Mouse (Mus musculus) hindbrain, postnatal 0 days (tissue): ENCODE measurements at regions not wholly inside any gene's neighbourhood (a gene's known extent, or its start where the extent isn't known, plus 50 kb on each side); places are given as distances from the start of the nearest gene placed in this dataset.
"Not testable (repeated sequence)": the region's sequence is repeated elsewhere in the genome, so short reads cannot be mapped to it uniquely, and the experiment has no call there.

ENCODE experiments used
- ATAC-seq: fragments of 200-750 bp; cut with Nextera tagmentation; 2 replicates; pipeline ENCODE4 v1.8.0; 2017; ENCODE audit warnings: mild to moderate bottlenecking, moderate TSS enrichment, moderate library complexity
- DNase-seq: peaks from one replicate; pipeline ENCODE4 v3.0.0-alpha.2; 2015; ENCODE audit warnings: low spot score
- H3K27ac ChIP-seq: fragments of 300-500 bp; sonication (generic); 2 replicates; pipeline ENCODE4 v1.5.1; 2014; ENCODE audit warnings: mild to moderate bottlenecking
- H3K27me3 ChIP-seq: fragments of 300-500 bp; sonication (generic); 2 replicates; pipeline ENCODE4 v1.6.1; 2014; ENCODE audit warnings: low read length, mixed read lengths; ENCODE audit not compliant: insufficient read depth
- H3K36me3 ChIP-seq: fragments of 300-500 bp; sonication (generic); 2 replicates; pipeline ENCODE4 v1.6.1; 2014; ENCODE audit warnings: low read length, mixed read lengths; ENCODE audit not compliant: insufficient read depth
- H3K4me1 ChIP-seq: fragments of 300-500 bp; sonication (generic); 2 replicates; pipeline ENCODE4 v1.6.1; 2014; ENCODE audit warnings: antibody characterized with exemption, low read length, mixed read lengths; ENCODE audit not compliant: insufficient read depth
- H3K4me2 ChIP-seq: fragments of 300-500 bp; sonication (generic); 2 replicates; pipeline ENCODE4 v1.6.1; 2014; ENCODE audit warnings: low read depth, mild to moderate bottlenecking, low read length, moderate library complexity, mixed read lengths
- H3K4me3 ChIP-seq: fragments of 300-500 bp; sonication (generic); 2 replicates; pipeline ENCODE4 v1.5.1; 2014; ENCODE audit warnings: low read length
- H3K9ac ChIP-seq: fragments of 300-500 bp; sonication (generic); replicated peaks from 2 replicates; pipeline ENCODE4 v1.6.1; 2014; ENCODE audit warnings: mild to moderate bottlenecking, low read length, moderate library complexity, mixed read lengths
- H3K9me3 ChIP-seq: fragments of 300-500 bp; sonication (generic); 2 replicates; pipeline ENCODE4 v1.6.1; 2016; ENCODE audit warnings: low read length, mixed read lengths
- CTCF ChIP-seq: IDR thresholded peaks from 2 replicates; pipeline ENCODE4 v1.5.1; 2016; ENCODE audit warnings: antibody characterized with exemption, control low read depth, low read depth
- WGBS: fragments of 180-500 bp; shearing (Covaris S2); extraction: QIAGEN DNeasy Blood & Tissue Kit; methylation state at CpG from one replicate; pipeline ENCODE4 v1.1.7; 2014; 5-methylcytosine and 5-hydroxymethylcytosine counted together

- no peaks in the 10 kb centered on the region for H3K27me3 ChIP-seq
- H3K36me3 ChIP-seq: no peaks in the 10 kb centered on the region
- no peak overlapping the region for H3K27ac ChIP-seq
- no peak for DNase-seq
- no peak for TF ChIP-seq CTCF
- no peak overlapping the region for H3K9ac ChIP-seq
- 89% methylated on average over 6 of the region's 6 CpGs for WGBS
- H3K9me3 ChIP-seq: no peaks in the 10 kb centered on the region
- ATAC-seq: no peak
- H3K4me3 ChIP-seq: no peak overlapping the region
- H3K4me2 ChIP-seq: no peak overlapping the region
- no peaks in the 10 kb centered on the region for H3K4me1 ChIP-seq
Observed at GRCm38 (mm10) chr3:21953416-21953810, 123.0 kb upstream of the Tbl1xr1 start.

DNA sequence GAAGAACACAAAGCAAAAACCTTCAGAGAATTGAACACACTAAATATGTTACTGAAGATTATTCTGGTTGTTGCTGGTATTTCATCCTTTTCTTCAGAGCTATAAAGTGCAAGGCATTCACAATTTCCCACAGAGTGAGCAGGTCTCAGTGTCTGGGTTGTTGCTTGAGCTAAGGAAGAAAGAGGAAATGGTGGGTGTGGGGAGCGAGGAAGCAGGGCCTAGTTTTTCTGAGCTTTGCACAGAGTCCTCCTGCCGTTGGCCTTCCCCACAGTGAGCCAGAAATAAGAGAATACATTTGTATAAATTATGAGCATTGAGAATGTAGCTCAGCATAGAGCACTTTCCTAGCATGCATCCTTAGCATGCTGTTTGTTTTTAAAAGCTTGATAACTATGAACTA lies 120.8 kb upstream of the Tbl1xr1 start:
- no peaks in the 10 kb centered on the region for H3K9me3 ChIP-seq
- 62% methylated on average over 2 of the region's 2 CpGs for WGBS
- DNase-seq (no peak), ATAC-seq (no peak)
- no peaks in the 10 kb centered on the region for H3K4me1 ChIP-seq
- TF ChIP-seq CTCF: no peak
- H3K9ac ChIP-seq: no peak overlapping the region
- H3K4me2 ChIP-seq: no peak overlapping the region
- H3K27me3 ChIP-seq: no peaks in the 10 kb centered on the region
- H3K27ac ChIP-seq: no peak overlapping the region
- H3K4me3 ChIP-seq: no peak overlapping the region
- no peaks in the 10 kb centered on the region for H3K36me3 ChIP-seq

DNA sequence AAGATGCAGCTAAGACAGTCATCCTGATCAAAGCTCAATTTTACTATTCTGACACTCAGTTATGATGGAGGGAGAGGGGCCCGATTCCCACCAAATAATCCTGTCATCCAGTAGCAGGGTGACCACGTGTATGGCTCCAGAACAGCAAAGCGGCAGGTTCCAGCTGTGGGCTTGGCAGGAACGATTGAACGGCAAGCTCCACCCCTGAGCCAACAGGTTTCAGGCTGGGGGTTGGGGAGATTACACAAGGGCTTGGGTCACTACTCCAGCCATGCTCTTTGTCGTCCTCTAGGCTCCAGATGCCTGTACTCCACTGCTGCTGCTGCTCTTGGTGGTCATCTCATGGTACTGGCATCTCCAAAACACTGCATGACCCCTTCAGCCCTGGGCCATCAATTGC lies 119.3 kb upstream of the Tbl1xr1 start:
- H3K9ac ChIP-seq, H3K4me1 ChIP-seq, H3K4me2 ChIP-seq, H3K4me3 ChIP-seq, H3K27ac ChIP-seq, H3K9me3 ChIP-seq, H3K36me3 ChIP-seq, DNase-seq, H3K27me3 ChIP-seq, ATAC-seq: not testable (repeated sequence)
- 68% methylated on average over 6 of the region's 6 CpGs for WGBS

DNA sequence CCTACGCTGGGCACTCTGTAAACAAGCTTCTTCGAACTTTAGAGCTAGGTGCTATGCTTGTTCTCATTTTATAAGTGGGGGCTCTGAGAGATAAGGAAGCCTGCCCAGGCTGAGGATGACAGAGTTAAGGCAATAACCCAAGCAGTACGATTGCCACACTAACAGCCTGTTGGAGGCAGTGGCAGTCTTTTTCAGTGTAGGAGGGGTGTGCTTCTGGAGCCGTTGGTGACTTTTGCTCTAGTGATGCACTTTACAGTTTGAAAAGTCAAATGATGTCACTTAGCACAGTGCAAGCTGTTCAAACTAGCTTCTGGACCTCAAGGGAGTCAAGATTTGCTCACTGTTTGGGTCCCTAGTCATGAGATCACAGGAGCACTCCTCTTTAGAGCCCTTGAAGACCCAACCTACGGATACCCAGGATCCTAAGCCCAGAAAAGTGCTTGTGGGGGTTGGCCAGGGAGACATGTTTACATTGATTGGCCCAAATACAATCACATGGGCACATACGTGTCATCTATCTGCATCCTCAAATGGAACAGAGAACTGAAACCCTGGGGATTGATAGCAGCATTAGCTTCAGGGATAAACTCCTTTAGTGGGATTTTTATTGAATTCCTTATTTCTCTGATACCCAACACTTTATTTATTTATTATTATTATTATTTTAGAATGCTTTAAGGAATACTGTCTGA lies 117.7 kb upstream of the Tbl1xr1 start:
- H3K27me3 ChIP-seq: no peaks in the 10 kb centered on the region
- TF ChIP-seq CTCF: no peak
- DNase-seq: no peak
- no peak overlapping the region for H3K9ac ChIP-seq
- 87% methylated on average over 6 of the region's 6 CpGs for WGBS
- no peak overlapping the region for H3K4me3 ChIP-seq
- no peaks in the 10 kb centered on the region for H3K36me3 ChIP-seq
- no peak for ATAC-seq
- H3K4me2 ChIP-seq: no peak overlapping the region
- H3K9me3 ChIP-seq: no peaks in the 10 kb centered on the region
- H3K4me1 ChIP-seq: no peaks in the 10 kb centered on the region
- no peak overlapping the region for H3K27ac ChIP-seq

- Histone ChIP-seq H3K36me3 (no peaks in the 10 kb centered on the region), H3K9ac (no peak overlapping the region), H3K4me2 (no peak overlapping the region), H3K27ac (no peak overlapping the region), H3K27me3 (no peaks in the 10 kb centered on the region), H3K9me3 (no peaks in the 10 kb centered on the region), H3K4me1 (no peaks in the 10 kb centered on the region), H3K4me3 (no peak overlapping the region)
- DNase-seq: no peak
- TF ChIP-seq CTCF: no peak
- WGBS: 82% methylated on average over 6 of the region's 6 CpGs
- no peak for ATAC-seq
Observed at GRCm38 (mm10) chr3:21961091-21961490, 115.4 kb upstream of the Tbl1xr1 start.

- H3K36me3 ChIP-seq: no peaks in the 10 kb centered on the region
- WGBS: 87% methylated on average over 5 of the region's 5 CpGs
- H3K27me3 ChIP-seq: no peaks in the 10 kb centered on the region
- H3K4me3 ChIP-seq: no peak overlapping the region
- ATAC-seq (no peak), DNase-seq (no peak)
- H3K9me3 ChIP-seq: no peaks in the 10 kb centered on the region
- H3K4me1 ChIP-seq: no peaks in the 10 kb centered on the region
- no peak overlapping the region for H3K27ac ChIP-seq
- no peak for TF ChIP-seq CTCF
- H3K4me2 ChIP-seq: no peak overlapping the region
- no peak overlapping the region for H3K9ac ChIP-seq
Observed at GRCm38 (mm10) chr3:21961746-21962145, 114.7 kb upstream of the Tbl1xr1 start.

GRCm38 (mm10) chr3:21962360-21962782 lies 114.1 kb upstream of the Tbl1xr1 start:
- 43% methylated on average over 7 of the region's 7 CpGs for WGBS
- no peak for TF ChIP-seq CTCF
- no peaks in the 10 kb centered on the region for H3K36me3 ChIP-seq
- ATAC-seq (no peak), DNase-seq (no peak)
- H3K9ac ChIP-seq: no peak overlapping the region
- no peaks in the 10 kb centered on the region for H3K9me3 ChIP-seq
- H3K4me1 ChIP-seq: no peaks in the 10 kb centered on the region
- H3K4me3 ChIP-seq: no peak overlapping the region
- no peak overlapping the region for H3K4me2 ChIP-seq
- no peak overlapping the region for H3K27ac ChIP-seq
- H3K27me3 ChIP-seq: no peaks in the 10 kb centered on the region
